Mouse (Mus musculus) MEL (cell line): ENCODE data around the gene Atrnl1. TPM values are rescaled to one million over a fixed set of nuclear protein-coding genes. Genes with fewer than 3 reads are reported as not detected.

ENCODE experiments used
- DNase-seq: peaks from one replicate; pipeline ENCODE4 v3.0.0; 2011; ENCODE audit warnings: low read depth, low spot score
- H3K27ac ChIP-seq: 2 replicates; pipeline ENCODE4 v1.5.1; 2012; ENCODE audit warnings: low read depth, mild to moderate bottlenecking, control low read depth, low read length, moderate library complexity; ENCODE audit not compliant: control insufficient read depth
- H3K27me3 ChIP-seq, 2 experiments: fragments of 150-350 bp in 1 of 2; sonication (generic) in 1 of 2; 2 replicates each; pipeline ENCODE4 v1.6.1; 2012; ENCODE audit warnings: low read length in 2 of 2, mild to moderate bottlenecking in 2 of 2, improper control_type of control experiment in 1 of 2, moderate library complexity in 1 of 2; ENCODE audit not compliant: insufficient read depth in 2 of 2, control insufficient read depth in 1 of 2
- H3K36me3 ChIP-seq, 2 experiments: 2 replicates each; pipeline ENCODE4 v1.6.1; 2012 to 2014; ENCODE audit warnings: low read length in 2 of 2, improper control_type of control experiment in 1 of 2, inconsistent platforms in 1 of 2, mild to moderate bottlenecking in 1 of 2; ENCODE audit not compliant: insufficient read depth in 2 of 2, control insufficient read depth in 1 of 2
- H3K4me1 ChIP-seq, 2 experiments: fragments of 150-350 bp in 1 of 2; sonication (generic) in 1 of 2; 2 replicates each; pipeline ENCODE4 v1.6.1; 2012; ENCODE audit warnings: low read length in 2 of 2, improper control_type of control experiment in 1 of 2, mild to moderate bottlenecking in 1 of 2; ENCODE audit not compliant: insufficient read depth in 2 of 2, control insufficient read depth in 1 of 2
- H3K4me3 ChIP-seq, 2 experiments: fragments of 150-350 bp in 1 of 2; sonication (generic) in 1 of 2; 2 replicates each; pipeline ENCODE4 v1.5.1; 2012; ENCODE audit warnings: low read depth in 2 of 2, low read length in 2 of 2, mild to moderate bottlenecking in 2 of 2, moderate library complexity in 2 of 2, control low read depth in 1 of 2, improper control_type of control experiment in 1 of 2; ENCODE audit not compliant: control insufficient read depth in 1 of 2, insufficient read depth in 1 of 2
- H3K79me2 ChIP-seq: 2 replicates; pipeline ENCODE4 v1.6.1; 2012; ENCODE audit warnings: mild to moderate bottlenecking, low read length, moderate library complexity; ENCODE audit not compliant: control insufficient read depth, poor library complexity, insufficient read depth
- H3K9ac ChIP-seq: 2 replicates; pipeline ENCODE4 v1.6.1; 2012; ENCODE audit warnings: low read depth, mild to moderate bottlenecking, control low read depth, low read length, moderate library complexity; ENCODE audit not compliant: control insufficient read depth, poor library complexity, severe bottlenecking
- H3K9me3 ChIP-seq: fragments of 150-350 bp; sonication (generic); replicated peaks from 2 replicates; pipeline ENCODE4 v1.6.1; 2012; ENCODE audit warnings: mild to moderate bottlenecking, low read length, improper control_type of control experiment, moderate library complexity; ENCODE audit not compliant: insufficient read depth
- BHLHE40 ChIP-seq: IDR thresholded peaks from 2 replicates; pipeline ENCODE4 v1.6.1; 2012; ENCODE audit warnings: low read depth, mild to moderate bottlenecking, inconsistent platforms, low read length, improper control_type of control experiment, borderline replicate concordance
- CHD1 ChIP-seq: IDR thresholded peaks from 2 replicates; pipeline ENCODE4 v1.6.1; 2012; ENCODE audit warnings: low read depth, mild to moderate bottlenecking, inconsistent platforms, low read length, improper control_type of control experiment
- CTCF ChIP-seq, 3 experiments: IDR thresholded peaks in 2 of 3; conservative IDR thresholded peaks in 1 of 3; 2 replicates each; pipeline ENCODE4 v1.5.1; 2011 to 2012; ENCODE audit warnings: low read length in 3 of 3, low read depth in 2 of 3, mild to moderate bottlenecking in 2 of 3, improper control_type of control experiment in 1 of 3, inconsistent platforms in 1 of 3, mixed read lengths in 1 of 3, moderate library complexity in 1 of 3; ENCODE audit not compliant: control insufficient read depth in 1 of 3, insufficient read depth in 1 of 3, poor library complexity in 1 of 3, severe bottlenecking in 1 of 3
- E2F4 ChIP-seq: IDR thresholded peaks from 2 replicates; pipeline ENCODE4 v1.6.1; 2011; ENCODE audit warnings: low read depth, low read length, improper control_type of control experiment, borderline replicate concordance
- ELF1 ChIP-seq: IDR thresholded peaks from 2 replicates; pipeline ENCODE4 v1.6.1; 2014; ENCODE audit warnings: low read depth, mild to moderate bottlenecking, inconsistent platforms, low read length, improper control_type of control experiment, moderate library complexity
- ETS1 ChIP-seq: IDR thresholded peaks from 2 replicates; pipeline ENCODE4 v1.6.1; 2012; ENCODE audit warnings: low read depth, mild to moderate bottlenecking, inconsistent platforms, low read length, improper control_type of control experiment, moderate library complexity
- GABPA ChIP-seq: IDR thresholded peaks from 2 replicates; pipeline ENCODE4 v1.6.1; 2012; ENCODE audit warnings: low read depth, mild to moderate bottlenecking, inconsistent platforms, low read length, improper control_type of control experiment, moderate library complexity
- HCFC1 ChIP-seq: IDR thresholded peaks from 2 replicates; pipeline ENCODE4 v1.6.1; 2012; ENCODE audit warnings: low read depth, mild to moderate bottlenecking, inconsistent platforms, low read length, improper control_type of control experiment, moderate library complexity
- MAFK ChIP-seq: IDR thresholded peaks from 2 replicates; pipeline ENCODE4 v1.6.1; 2011; ENCODE audit warnings: low read depth, mild to moderate bottlenecking, low read length, improper control_type of control experiment, borderline replicate concordance
- NRF1 ChIP-seq: IDR thresholded peaks from 2 replicates; pipeline ENCODE4 v1.6.1; 2014; ENCODE audit warnings: low read depth, mild to moderate bottlenecking, inconsistent platforms, low read length, improper control_type of control experiment, moderate library complexity; ENCODE audit not compliant: poor library complexity, insufficient read depth, severe bottlenecking
- POLR2AphosphoS2 ChIP-seq: IDR thresholded peaks from 2 replicates; pipeline ENCODE4 v1.6.1; 2011; ENCODE audit warnings: low read length, improper control_type of control experiment
- RAD21 ChIP-seq: IDR thresholded peaks from 2 replicates; pipeline ENCODE4 v1.6.1; 2011; ENCODE audit warnings: mild to moderate bottlenecking, low read depth, low read length, improper control_type of control experiment
- TCF12 ChIP-seq: IDR thresholded peaks from 2 replicates; pipeline ENCODE4 v1.6.1; 2014; ENCODE audit warnings: low read depth, mild to moderate bottlenecking, inconsistent platforms, low read length, improper control_type of control experiment, moderate library complexity
- USF1 ChIP-seq: IDR thresholded peaks from 2 replicates; pipeline ENCODE4 v1.6.1; 2014; ENCODE audit warnings: low read depth, mild to moderate bottlenecking, inconsistent platforms, low read length, improper control_type of control experiment, moderate library complexity
- ZC3H11A ChIP-seq: IDR thresholded peaks from 2 replicates; pipeline ENCODE4 v1.6.1; 2012; ENCODE audit warnings: low read depth, mild to moderate bottlenecking, inconsistent platforms, low read length, improper control_type of control experiment
- ZKSCAN1 ChIP-seq: IDR thresholded peaks from 2 replicates; pipeline ENCODE4 v1.6.1; 2012; ENCODE audit warnings: low read depth, mild to moderate bottlenecking, inconsistent platforms, low read length, improper control_type of control experiment, moderate library complexity
- ZNF384 ChIP-seq: IDR thresholded peaks from 2 replicates; pipeline ENCODE4 v1.6.1; 2012; ENCODE audit warnings: low read depth, mild to moderate bottlenecking, inconsistent platforms, low read length, improper control_type of control experiment
- polyA plus RNA-seq, 2 experiments: library from polyadenylated mRNA; stranded (reverse) in 1 of 2; unstranded in 1 of 2; fragments of >175 nt in 1 of 2; fragments of >200 nt in 1 of 2; gene quantifications; 2 replicates each; pipeline versions ENCODE4 v1.2.1 to v1.2.4; 2012; ENCODE audit warnings: low replicate concordance in 2 of 2, low read depth in 1 of 2; ENCODE audit not compliant: insufficient read length in 2 of 2, insufficient read depth in 1 of 2, missing spikeins in 1 of 2
- total RNA-seq: library from RNA; depleted of rRNA; stranded (reverse); fragments of 300-350 nt; gene quantifications from 2 replicates; pipeline ENCODE4 v1.2.3, GENCODE M21; 2012

Atrnl1 gene
- total and polyA plus RNA-seq, 3 experiments: 6.4 to 8.2 TPM; not detected in 1

DNA sequence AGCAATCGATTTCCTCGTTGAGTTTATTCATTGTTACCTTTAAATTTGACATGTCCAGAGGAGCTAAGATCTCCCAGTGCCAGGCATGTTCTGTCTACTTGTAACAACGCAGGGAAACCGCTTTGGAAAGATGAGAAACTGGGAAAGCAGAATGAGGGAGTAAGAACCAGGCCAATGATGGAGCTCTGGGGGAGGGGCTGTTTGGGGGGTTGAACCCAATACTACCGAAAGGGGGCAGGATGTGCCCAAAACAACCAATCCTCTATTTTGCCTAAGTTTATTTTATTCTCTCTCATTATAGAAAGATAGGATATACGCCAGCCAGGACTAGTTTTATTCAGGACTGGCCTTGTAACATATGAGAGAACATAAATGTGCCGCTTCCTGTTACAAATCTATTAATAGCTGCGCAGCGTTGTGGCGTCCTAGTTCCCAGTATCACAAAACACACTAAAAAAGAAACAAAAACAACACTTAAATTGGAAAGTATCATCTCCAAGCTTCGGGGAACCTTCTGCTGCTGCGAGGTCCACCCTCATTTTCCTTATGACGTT, 359.6 kb downstream of the Atrnl1 start:
- TF ChIP-seq POLR2AphosphoS2 (no peak), ETS1 (no peak), ZNF384 (no peak), NRF1 (no peak), CTCF (IDR thresholded peaks at IDR 0.05 in 2 of 3, conservative IDR thresholded peaks at IDR 0.05 in 1 of 3; ENCODE audit: control insufficient read depth in 1 of 3, insufficient read depth in 1 of 3, low read depth in 2 of 3, low read length in 3 of 3, poor library complexity in 1 of 3, severe bottlenecking in 1 of 3) (no peak)
- no peaks in the 10 kb centered on the region for H3K9me3 ChIP-seq
- no peaks in the 10 kb centered on the region for H3K4me1 ChIP-seq
- no peak overlapping the region for H3K27ac ChIP-seq
- H3K36me3 ChIP-seq: no peaks in the 10 kb centered on the region
- DNase-seq: no peak
- H3K4me3 ChIP-seq: no peak overlapping the region
- H3K9ac ChIP-seq: no peak overlapping the region
- no peaks in the 10 kb centered on the region for H3K27me3 ChIP-seq
- no peaks in the 10 kb centered on the region for H3K79me2 ChIP-seq

DNA sequence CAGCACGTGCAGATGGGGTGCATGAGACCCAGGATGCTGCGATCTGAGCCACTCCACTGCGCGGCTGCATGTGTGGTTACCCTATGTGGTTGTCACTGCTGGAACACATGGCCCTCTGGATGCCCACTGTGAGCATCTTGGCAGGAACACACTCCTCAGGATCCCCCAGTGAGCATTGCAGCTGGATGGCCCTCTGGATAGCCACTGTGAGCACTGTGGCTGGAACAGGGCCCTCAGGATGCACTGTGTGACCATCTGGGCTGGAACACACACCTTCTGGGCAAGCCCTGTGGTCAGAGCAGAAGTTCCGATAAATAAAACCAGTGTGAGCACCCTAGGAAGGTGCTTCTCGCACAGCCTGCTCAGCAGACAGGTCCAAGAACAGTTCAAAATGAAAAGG, 364.4 kb downstream of the Atrnl1 start:
- TF ChIP-seq HCFC1 (no peak), CHD1 (no peak), E2F4 (no peak), GABPA (no peak), ZC3H11A (no peak), TCF12 (no peak), RAD21 (no peak), MAFK (no peak), BHLHE40 (no peak), ZKSCAN1 (no peak), USF1 (no peak), ELF1 (no peak)
- no peak overlapping the region for H3K9ac ChIP-seq
- no peaks in the 10 kb centered on the region for H3K9me3 ChIP-seq
- no peaks in the 10 kb centered on the region for H3K79me2 ChIP-seq
- no peak overlapping the region for H3K4me3 ChIP-seq
- H3K36me3 ChIP-seq: no peaks in the 10 kb centered on the region
- no peak overlapping the region for H3K27ac ChIP-seq
- no peaks in the 10 kb centered on the region for H3K27me3 ChIP-seq
- DNase-seq: no peak
- H3K4me1 ChIP-seq: no peaks in the 10 kb centered on the region
